Mouse (Mus musculus): ENCODE data around the gene Hdhd5. TPM values are rescaled to one million over a fixed set of nuclear protein-coding genes. Genes with fewer than 3 reads are reported as not detected.

Gene Hdhd5
- polyA plus RNA-seq, 1 experiment, result 17.5 TPM

DNA sequence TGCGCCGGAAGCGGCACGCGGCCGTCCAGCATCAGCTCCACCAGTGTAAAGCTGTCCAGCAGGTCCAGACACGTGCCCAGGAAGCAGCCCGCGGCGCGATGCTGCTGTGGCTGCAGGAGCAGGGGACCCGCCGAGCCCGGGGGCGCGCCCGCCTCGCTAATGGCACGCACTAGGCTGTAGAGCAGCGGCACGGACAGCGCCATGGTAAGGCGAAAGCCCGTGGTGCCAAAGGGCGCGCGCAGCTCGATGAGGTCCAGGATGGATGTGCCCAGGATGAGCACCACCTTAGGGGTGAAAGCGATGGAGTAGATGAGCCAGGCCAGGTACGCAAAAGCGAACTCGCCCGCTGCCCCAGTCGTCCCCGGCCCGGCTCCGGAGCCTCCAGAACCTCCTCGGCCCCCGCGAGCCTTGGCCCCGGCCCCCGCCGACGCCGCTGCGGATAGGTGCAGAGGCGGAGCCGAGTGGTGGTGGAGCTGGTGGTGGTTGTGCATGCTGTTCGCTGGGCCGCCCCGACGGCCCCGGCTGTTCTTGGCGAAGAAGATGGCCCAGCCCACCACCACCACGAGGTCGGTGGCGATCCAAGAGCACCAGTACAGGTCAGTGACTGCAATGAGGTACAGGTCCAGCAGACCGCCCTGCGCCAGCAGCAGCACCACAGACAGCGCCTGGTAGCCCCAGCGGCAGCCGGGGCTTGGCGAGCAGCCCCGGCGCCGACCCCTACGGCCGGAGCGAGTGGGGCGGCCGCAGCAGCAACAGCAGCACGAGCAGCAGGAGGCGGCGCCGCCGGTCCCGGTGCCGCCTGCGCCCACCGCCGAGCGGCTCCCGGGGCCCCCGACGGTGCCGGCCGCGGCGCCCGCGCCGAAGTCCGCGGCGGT, 38.4 kb downstream of the Hdhd5 start:
- Histone ChIP-seq H3K36me3 (ENCODE audit: control insufficient read depth, insufficient read depth, low read length, poor library complexity, severe bottlenecking) (no peaks in the 10 kb centered on the region), H3K27ac (ENCODE audit: insufficient read depth, low read length) (no peak overlapping the region), H3K9me3 (replicated peaks; ENCODE audit: control insufficient read depth, insufficient read depth, low read length, poor library complexity, severe bottlenecking) (no peaks in the 10 kb centered on the region), H3K4me3 (ENCODE audit: low read depth, low read length) (peak overlapping the region; percentile 35), H3K9ac (ENCODE audit: low read depth, poor library complexity, severe bottlenecking) (peak overlapping the region; percentile 74), H3K27me3 (ENCODE audit: control insufficient read depth, insufficient read depth, low read length, poor library complexity, severe bottlenecking) (peaks cover 13% of the 10 kb centered on the region), H3K4me1 (ENCODE audit: control insufficient read depth, insufficient read depth, low read length) (no peaks in the 10 kb centered on the region)
- TF ChIP-seq CTCF (IDR thresholded peaks at IDR 0.05; ENCODE audit: low read depth, low read length) (no peak), POLR2A (IDR thresholded peaks at IDR 0.05; ENCODE audit: insufficient read depth, low read length) (no peak), EP300 (IDR thresholded peaks at IDR 0.05; ENCODE audit: insufficient read depth, low read depth, low read length) (no peak)

- Histone ChIP-seq H3K27ac (ENCODE audit: insufficient read depth, low read length) (no peak overlapping the region), H3K9me3 (replicated peaks; ENCODE audit: control insufficient read depth, insufficient read depth, low read length, poor library complexity, severe bottlenecking) (no peaks in the 10 kb centered on the region), H3K4me3 (ENCODE audit: low read depth, low read length) (peak overlapping the region; percentile 35), H3K4me1 (ENCODE audit: control insufficient read depth, insufficient read depth, low read length) (no peaks in the 10 kb centered on the region), H3K9ac (ENCODE audit: low read depth, poor library complexity, severe bottlenecking) (no peak overlapping the region), H3K27me3 (ENCODE audit: control insufficient read depth, insufficient read depth, low read length, poor library complexity, severe bottlenecking) (peaks cover 13% of the 10 kb centered on the region), H3K36me3 (ENCODE audit: control insufficient read depth, insufficient read depth, low read length, poor library complexity, severe bottlenecking) (no peaks in the 10 kb centered on the region)
- TF ChIP-seq POLR2A (IDR thresholded peaks at IDR 0.05; ENCODE audit: insufficient read depth, low read length) (no peak), CTCF (IDR thresholded peaks at IDR 0.05; ENCODE audit: low read depth, low read length) (no peak), EP300 (IDR thresholded peaks at IDR 0.05; ENCODE audit: insufficient read depth, low read depth, low read length) (no peak)
Measured at GRCm38 (mm10) chr6:120491862-120492498, 39.1 kb downstream of the Hdhd5 start.

DNA sequence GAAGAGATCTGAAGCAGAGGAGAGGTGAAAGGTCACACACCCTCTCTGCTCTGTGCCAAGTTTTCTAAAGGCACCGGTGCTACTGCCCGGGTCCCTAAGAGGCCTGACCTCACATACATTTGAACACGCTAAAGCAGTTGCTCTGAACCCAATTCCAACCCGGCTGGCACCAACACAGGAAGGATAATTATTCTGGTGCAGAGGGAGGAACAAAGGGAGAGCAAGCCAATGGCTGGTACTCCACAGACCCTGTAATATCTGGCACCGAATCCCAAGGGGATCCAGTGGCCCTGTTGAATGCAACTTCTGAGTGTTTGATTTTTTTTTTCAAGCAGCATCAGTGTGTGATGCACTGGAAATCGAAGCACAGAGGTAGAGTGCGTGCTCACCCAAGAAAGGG, 40.1 kb downstream of the Hdhd5 start:
- H3K9ac ChIP-seq (ENCODE audit: low read depth, poor library complexity, severe bottlenecking), result no peak overlapping the region
- H3K36me3 ChIP-seq (ENCODE audit: control insufficient read depth, insufficient read depth, low read length, poor library complexity, severe bottlenecking), result no peaks in the 10 kb centered on the region
- H3K4me1 ChIP-seq (ENCODE audit: control insufficient read depth, insufficient read depth, low read length), result no peaks in the 10 kb centered on the region
- H3K27me3 ChIP-seq (ENCODE audit: control insufficient read depth, insufficient read depth, low read length, poor library complexity, severe bottlenecking), result peaks cover 13% of the 10 kb centered on the region
- TF ChIP-seq EP300 (IDR thresholded peaks at IDR 0.05; ENCODE audit: insufficient read depth, low read depth, low read length) (no peak), CTCF (IDR thresholded peaks at IDR 0.05; ENCODE audit: low read depth, low read length) (no peak), POLR2A (IDR thresholded peaks at IDR 0.05; ENCODE audit: insufficient read depth, low read length) (no peak)
- H3K9me3 ChIP-seq (replicated peaks; ENCODE audit: control insufficient read depth, insufficient read depth, low read length, poor library complexity, severe bottlenecking), result no peaks in the 10 kb centered on the region
- H3K4me3 ChIP-seq (ENCODE audit: low read depth, low read length), result no peak overlapping the region
- no peak overlapping the region for H3K27ac ChIP-seq (ENCODE audit: insufficient read depth, low read length)

DNA sequence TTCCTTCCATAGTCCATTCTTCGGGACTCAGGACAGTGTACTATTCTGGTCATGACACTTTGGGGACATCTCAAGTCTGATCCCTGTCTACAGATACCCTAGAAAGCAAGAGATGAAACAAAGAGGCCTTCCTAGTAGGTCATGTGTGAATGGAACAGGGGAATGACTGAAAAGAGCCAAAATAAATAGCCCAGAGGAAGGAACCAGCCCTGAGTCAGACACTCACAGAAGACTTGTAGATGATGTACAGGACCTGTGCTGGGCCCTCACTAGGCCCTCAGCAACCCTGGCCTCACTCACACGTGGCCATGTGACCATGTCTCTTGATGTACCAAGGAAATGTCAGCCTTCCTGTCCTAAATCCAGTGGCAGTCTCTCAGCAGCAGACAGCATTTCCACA, 41.7 kb downstream of the Hdhd5 start:
- H3K4me1 ChIP-seq (ENCODE audit: control insufficient read depth, insufficient read depth, low read length), result no peaks in the 10 kb centered on the region
- no peaks in the 10 kb centered on the region for H3K9me3 ChIP-seq (replicated peaks; ENCODE audit: control insufficient read depth, insufficient read depth, low read length, poor library complexity, severe bottlenecking)
- H3K9ac ChIP-seq (ENCODE audit: low read depth, poor library complexity, severe bottlenecking), result no peak overlapping the region
- H3K36me3 ChIP-seq (ENCODE audit: control insufficient read depth, insufficient read depth, low read length, poor library complexity, severe bottlenecking), result no peaks in the 10 kb centered on the region
- H3K27ac ChIP-seq (ENCODE audit: insufficient read depth, low read length), result no peak overlapping the region
- H3K27me3 ChIP-seq (ENCODE audit: control insufficient read depth, insufficient read depth, low read length, poor library complexity, severe bottlenecking), result peaks cover 13% of the 10 kb centered on the region
- no peak overlapping the region for H3K4me3 ChIP-seq (ENCODE audit: low read depth, low read length)
- TF ChIP-seq CTCF (IDR thresholded peaks at IDR 0.05; ENCODE audit: low read depth, low read length) (no peak), POLR2A (IDR thresholded peaks at IDR 0.05; ENCODE audit: insufficient read depth, low read length) (no peak), EP300 (IDR thresholded peaks at IDR 0.05; ENCODE audit: insufficient read depth, low read depth, low read length) (no peak)

GRCm38 (mm10) chr6:120488647-120489046, 42.5 kb downstream of the Hdhd5 start:
- Histone ChIP-seq H3K36me3 (ENCODE audit: control insufficient read depth, insufficient read depth, low read length, poor library complexity, severe bottlenecking) (no peaks in the 10 kb centered on the region), H3K9me3 (replicated peaks; ENCODE audit: control insufficient read depth, insufficient read depth, low read length, poor library complexity, severe bottlenecking) (no peaks in the 10 kb centered on the region), H3K4me3 (ENCODE audit: low read depth, low read length) (no peak overlapping the region), H3K4me1 (ENCODE audit: control insufficient read depth, insufficient read depth, low read length) (no peaks in the 10 kb centered on the region), H3K27me3 (ENCODE audit: control insufficient read depth, insufficient read depth, low read length, poor library complexity, severe bottlenecking) (peaks cover 12% of the 10 kb centered on the region), H3K27ac (ENCODE audit: insufficient read depth, low read length) (no peak overlapping the region), H3K9ac (ENCODE audit: low read depth, poor library complexity, severe bottlenecking) (no peak overlapping the region)
- TF ChIP-seq EP300 (IDR thresholded peaks at IDR 0.05; ENCODE audit: insufficient read depth, low read depth, low read length), result no peak
- no peak for TF ChIP-seq CTCF (IDR thresholded peaks at IDR 0.05; ENCODE audit: low read depth, low read length)
- no peak for TF ChIP-seq POLR2A (IDR thresholded peaks at IDR 0.05; ENCODE audit: insufficient read depth, low read length)

DNA sequence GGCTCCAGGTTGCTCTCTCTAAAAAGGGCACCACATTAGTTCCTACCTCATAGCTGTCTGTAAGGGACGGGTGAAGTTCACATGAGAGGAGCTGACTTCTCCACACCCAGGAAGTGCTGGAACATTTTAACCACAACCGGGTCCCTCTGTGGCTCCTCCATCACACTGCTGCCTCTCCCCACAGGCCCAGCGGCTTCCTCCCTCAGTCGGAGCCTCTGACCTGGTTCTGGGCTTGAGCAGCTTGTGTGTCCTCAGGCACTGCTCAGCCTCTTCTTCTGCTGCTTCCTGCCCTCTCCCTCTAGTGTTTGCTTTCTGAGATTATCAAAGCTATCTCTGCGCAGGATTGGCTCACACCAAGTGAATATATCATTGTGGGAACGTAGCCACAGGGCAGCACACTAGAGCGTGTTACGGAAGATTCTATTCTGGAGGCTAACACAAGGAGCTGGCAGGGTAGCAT, 45.0 kb downstream of the Hdhd5 start:
- Histone ChIP-seq H3K9me3 (replicated peaks; ENCODE audit: control insufficient read depth, insufficient read depth, low read length, poor library complexity, severe bottlenecking) (no peaks in the 10 kb centered on the region), H3K27ac (ENCODE audit: insufficient read depth, low read length) (no peak overlapping the region), H3K4me3 (ENCODE audit: low read depth, low read length) (no peak overlapping the region), H3K9ac (ENCODE audit: low read depth, poor library complexity, severe bottlenecking) (no peak overlapping the region), H3K27me3 (ENCODE audit: control insufficient read depth, insufficient read depth, low read length, poor library complexity, severe bottlenecking) (no peaks in the 10 kb centered on the region), H3K4me1 (ENCODE audit: control insufficient read depth, insufficient read depth, low read length) (no peaks in the 10 kb centered on the region), H3K36me3 (ENCODE audit: control insufficient read depth, insufficient read depth, low read length, poor library complexity, severe bottlenecking) (no peaks in the 10 kb centered on the region)
- no peak for TF ChIP-seq EP300 (IDR thresholded peaks at IDR 0.05; ENCODE audit: insufficient read depth, low read depth, low read length)
- no peak for TF ChIP-seq POLR2A (IDR thresholded peaks at IDR 0.05; ENCODE audit: insufficient read depth, low read length)
- no peak for TF ChIP-seq CTCF (IDR thresholded peaks at IDR 0.05; ENCODE audit: low read depth, low read length)

Measured in ES-Bruce4 (cell line).